Mouse (Mus musculus) CH12.LX (cell line): Measurements from ENCODE around the gene Rreb1. TPM values are rescaled to one million over a fixed set of nuclear protein-coding genes. Genes with fewer than 3 reads are reported as not detected.

Source experiments
- DNase-seq: peaks from one replicate; pipeline ENCODE4 v3.0.0-alpha.2; 2013; ENCODE audit errors: extremely low read depth
- H3K27ac ChIP-seq: 2 replicates; pipeline ENCODE4 v1.5.1; 2012; ENCODE audit warnings: low read depth, mild to moderate bottlenecking, control low read depth, moderate library complexity; ENCODE audit not compliant: insufficient read depth
- H3K27me3 ChIP-seq: replicated peaks from 2 replicates; pipeline ENCODE3; 2012; ENCODE audit warnings: inconsistent platforms
- H3K36me3 ChIP-seq, 2 experiments: replicated peaks in 1 of 2; 2 replicates each; pipeline versions ENCODE3 to v1.6.1; 2012; ENCODE audit warnings: inconsistent platforms in 1 of 2, low read length in 1 of 2, mild to moderate bottlenecking in 1 of 2, mixed read lengths in 1 of 2, moderate library complexity in 1 of 2; ENCODE audit not compliant: control insufficient read depth in 1 of 2, insufficient read depth in 1 of 2
- H3K4me1 ChIP-seq, 2 experiments: 2 replicates each; pipeline ENCODE4 v1.6.1; 2012; ENCODE audit warnings: inconsistent platforms in 1 of 2, moderate library complexity in 1 of 2; ENCODE audit not compliant: insufficient read depth in 2 of 2, control insufficient read depth in 1 of 2
- H3K4me2 ChIP-seq: 2 replicates; pipeline ENCODE4 v1.6.1; 2012; ENCODE audit warnings: low read depth, mild to moderate bottlenecking, control low read depth; ENCODE audit not compliant: poor library complexity, insufficient read depth, severe bottlenecking
- H3K4me3 ChIP-seq, 3 experiments: fragments of 150-350 bp in 1 of 3; sonication (generic) in 1 of 3; replicated peaks in 1 of 3; 2 replicates each; pipeline versions ENCODE3 to v1.5.1; 2011 to 2012; ENCODE audit warnings: low read depth in 2 of 3, low read length in 2 of 3, mild to moderate bottlenecking in 2 of 3, moderate library complexity in 2 of 3, control low read depth in 1 of 3, improper control_type of control experiment in 1 of 3, inconsistent platforms in 1 of 3, mixed read lengths in 1 of 3; ENCODE audit not compliant: poor library complexity in 1 of 3
- H3K79me2 ChIP-seq: replicated peaks from 2 replicates; pipeline ENCODE4 v1.6.1; 2012; ENCODE audit warnings: mild to moderate bottlenecking, moderate library complexity; ENCODE audit not compliant: control insufficient read depth, poor library complexity, insufficient read depth, severe bottlenecking; ENCODE audit errors: extremely low read depth
- H3K9ac ChIP-seq: 2 replicates; pipeline ENCODE4 v1.6.1; 2012; ENCODE audit warnings: low read depth, mild to moderate bottlenecking, control low read depth, moderate library complexity; ENCODE audit not compliant: insufficient read depth
- H3K9me3 ChIP-seq: replicated peaks from 2 replicates; pipeline ENCODE3; 2012; ENCODE audit warnings: low read length, inconsistent platforms, mixed read lengths
- BHLHE40 ChIP-seq: IDR thresholded peaks from 2 replicates; pipeline ENCODE4 v1.6.1; 2011; ENCODE audit warnings: mild to moderate bottlenecking, low read depth, low read length, improper control_type of control experiment
- CHD2 ChIP-seq: IDR thresholded peaks from 2 replicates; pipeline ENCODE4 v1.6.1; 2011; ENCODE audit warnings: low read length, improper control_type of control experiment
- CTCF ChIP-seq, 2 experiments: IDR thresholded peaks in 1 of 2; conservative IDR thresholded peaks in 1 of 2; 2 replicates each; pipeline ENCODE4 v1.5.1; 2011 to 2012; ENCODE audit warnings: low read depth in 2 of 2, low read length in 2 of 2, improper control_type of control experiment in 1 of 2, inconsistent platforms in 1 of 2, mild to moderate bottlenecking in 1 of 2, moderate library complexity in 1 of 2
- E2F4 ChIP-seq: IDR thresholded peaks from 2 replicates; pipeline ENCODE4 v1.6.1; 2011; ENCODE audit warnings: low read depth, low read length, improper control_type of control experiment; ENCODE audit not compliant: insufficient replicate concordance
- EP300 ChIP-seq: IDR thresholded peaks from 2 replicates; pipeline ENCODE4 v1.6.1; 2011; ENCODE audit warnings: low read length, improper control_type of control experiment
- ETS1 ChIP-seq: conservative IDR thresholded peaks from 2 replicates; pipeline ENCODE4 v1.6.1; 2012; ENCODE audit warnings: low read depth, mild to moderate bottlenecking, inconsistent platforms, low read length, improper control_type of control experiment, moderate library complexity
- IRF4 ChIP-seq: IDR thresholded peaks from 2 replicates; pipeline ENCODE4 v1.6.1; 2014; ENCODE audit warnings: low read depth, mild to moderate bottlenecking, inconsistent platforms, low read length, improper control_type of control experiment
- JUN ChIP-seq: IDR thresholded peaks from 2 replicates; pipeline ENCODE4 v1.6.1; 2011; ENCODE audit warnings: low read depth, mild to moderate bottlenecking, low read length, improper control_type of control experiment, moderate library complexity; ENCODE audit not compliant: insufficient read depth
- JUND ChIP-seq: conservative IDR thresholded peaks from 2 replicates; pipeline ENCODE4 v1.6.1; 2011; ENCODE audit warnings: low read depth, low read length, improper control_type of control experiment
- KAT2A ChIP-seq: IDR thresholded peaks from 2 replicates; pipeline ENCODE4 v1.6.1; 2012; ENCODE audit warnings: low read length, improper control_type of control experiment, inconsistent platforms; ENCODE audit not compliant: insufficient replicate concordance
- MAX ChIP-seq: IDR thresholded peaks from 2 replicates; pipeline ENCODE4 v1.6.1; 2011; ENCODE audit warnings: low read length, improper control_type of control experiment
- MAZ ChIP-seq: IDR thresholded peaks from 2 replicates; pipeline ENCODE4 v1.6.1; 2012; ENCODE audit warnings: low read depth, mild to moderate bottlenecking, inconsistent platforms, low read length, improper control_type of control experiment, moderate library complexity
- MEF2A ChIP-seq: IDR thresholded peaks from 2 replicates; pipeline ENCODE4 v1.6.1; 2014; ENCODE audit warnings: low read depth, mild to moderate bottlenecking, inconsistent platforms, low read length, improper control_type of control experiment, borderline replicate concordance
- MXI1 ChIP-seq: IDR thresholded peaks from 2 replicates; pipeline ENCODE4 v1.6.1; 2011; ENCODE audit warnings: mild to moderate bottlenecking, low read depth, low read length, improper control_type of control experiment
- NELFE ChIP-seq: IDR thresholded peaks from 2 replicates; pipeline ENCODE4 v1.6.1; 2011; ENCODE audit warnings: low read depth, low read length, improper control_type of control experiment
- POLR2AphosphoS2 ChIP-seq: IDR thresholded peaks from 2 replicates; pipeline ENCODE4 v1.6.1; 2011; ENCODE audit warnings: low read depth, low read length, improper control_type of control experiment
- TCF12 ChIP-seq: IDR thresholded peaks from 2 replicates; pipeline ENCODE4 v1.6.1; 2014; ENCODE audit warnings: low read depth, mild to moderate bottlenecking, inconsistent platforms, low read length, improper control_type of control experiment
- USF1 ChIP-seq: IDR thresholded peaks from 2 replicates; pipeline ENCODE4 v1.6.1; 2014; ENCODE audit warnings: low read depth, mild to moderate bottlenecking, inconsistent platforms, low read length, improper control_type of control experiment
- ZC3H11A ChIP-seq: IDR thresholded peaks from 2 replicates; pipeline ENCODE4 v1.6.1; 2012; ENCODE audit warnings: low read depth, mild to moderate bottlenecking, inconsistent platforms, low read length, improper control_type of control experiment
- ZKSCAN1 ChIP-seq: IDR thresholded peaks from 2 replicates; pipeline ENCODE4 v1.6.1; 2012; ENCODE audit warnings: low read depth, inconsistent platforms, low read length, improper control_type of control experiment, borderline replicate concordance
- dilution Hi-C: fragments of 300-500 bp; cut with MboI; formaldehyde crosslinking; loops from 2 replicates; pipeline ENCODE4 v1.14.3; 2020; ENCODE audit warnings: low sequenced_read_pairs; ENCODE audit not compliant: extremely low pct_unique_long_range_greater_than_20kb, extremely low pct_ligation_motif_present
- in situ Hi-C: fragments of 300-500 bp; cut with MboI; formaldehyde crosslinking; loops from 3 replicates; pipeline ENCODE4 v1.14.3; 2019; ENCODE audit warnings: low sequenced_read_pairs, low pct_ligation_motif_present, low pct_unique_long_range_greater_than_20kb, mixed read lengths
- polyA plus RNA-seq: library from polyadenylated mRNA; unstranded; fragments of >175 nt; gene quantifications from 2 replicates; pipeline ENCODE4 v1.2.1, GENCODE M21; 2012; ENCODE audit warnings: low read depth; ENCODE audit not compliant: insufficient read length
- total RNA-seq, 2 experiments: library from RNA; depleted of rRNA; stranded (reverse); fragments of 300-350 nt in 1 of 2; fragments of >200 nt in 1 of 2; gene quantifications; 2 replicates each; pipeline ENCODE4 v1.2.3; 2012 to 2014

The Rreb1 gene
- total and polyA plus RNA-seq, 3 experiments, result 1.0 to 10.2 (median 5.3) TPM

GRCm38 (mm10) chr13:37846507-37846906, 68.3 kb downstream of the Rreb1 start:
- H3K4me1 ChIP-seq, result peaks cover 15 to 71% of the 10 kb centered on the region in 2 experiments
- TF ChIP-seq CHD2 (no peak), ZKSCAN1 (no peak), JUND (no peak), TCF12 (no peak), ZC3H11A (no peak), E2F4 (no peak), EP300 (no peak), MXI1 (no peak), MAX (no peak), MEF2A (no peak), ETS1 (no peak), BHLHE40 (no peak), IRF4 (no peak), CTCF (conservative IDR thresholded peaks at IDR 0.05 in 1 of 2, IDR thresholded peaks at IDR 0.05 in 1 of 2; ENCODE audit: low read depth in 2 of 2, low read length in 2 of 2) (no peak), JUN (no peak), MAZ (no peak), NELFE (no peak)
- DNase-seq, result no peak
- H3K27ac ChIP-seq, result no peak overlapping the region
- no peaks in the 10 kb centered on the region for H3K9me3 ChIP-seq
- dilution Hi-C loops (no loop called here), in situ Hi-C loops (no loop called here)
- peaks cover 52% of the 10 kb centered on the region for H3K79me2 ChIP-seq
- no peak overlapping the region for H3K9ac ChIP-seq
- no peak overlapping the region for H3K4me2 ChIP-seq
- H3K4me3 ChIP-seq, result no peak overlapping the region
- H3K36me3 ChIP-seq, result peaks cover 3 to 28% of the 10 kb centered on the region in 2 experiments
- H3K27me3 ChIP-seq, result no peaks in the 10 kb centered on the region

DNA sequence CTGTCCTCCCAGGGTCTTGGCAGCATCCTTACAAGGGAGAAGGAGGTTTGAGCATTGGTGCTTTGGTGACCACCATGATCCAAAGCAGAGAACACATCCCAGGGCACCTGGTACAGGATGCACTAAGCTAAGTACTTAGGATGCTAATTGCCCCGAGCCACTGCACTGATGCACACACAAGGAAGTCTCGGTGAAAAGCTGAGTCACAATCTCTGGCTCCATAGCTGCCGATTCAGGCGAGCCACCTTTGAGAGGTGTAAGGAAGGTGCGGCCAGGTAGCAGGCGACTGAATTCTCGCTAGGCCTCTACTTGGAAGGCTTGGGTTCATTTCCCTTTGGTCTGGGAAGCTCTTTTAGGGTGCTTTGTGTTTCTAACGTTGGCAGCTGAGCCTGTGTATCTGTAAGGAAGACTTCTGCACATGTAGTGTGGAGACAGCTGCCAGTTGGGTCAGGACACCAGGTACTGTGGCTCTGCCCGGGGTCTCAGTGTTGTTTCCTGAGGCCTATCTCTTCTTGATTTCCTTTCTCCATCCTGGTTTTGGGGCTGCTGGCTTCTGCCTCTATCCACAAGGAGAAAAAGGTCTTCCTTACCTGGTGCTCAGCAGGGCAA, 68.9 kb downstream of the Rreb1 start:
- no peak overlapping the region for H3K4me2 ChIP-seq
- H3K27ac ChIP-seq, result no peak overlapping the region
- no peaks in the 10 kb centered on the region for H3K27me3 ChIP-seq
- peaks cover 54% of the 10 kb centered on the region for H3K79me2 ChIP-seq
- H3K9me3 ChIP-seq, result no peaks in the 10 kb centered on the region
- peaks cover 19 to 77% of the 10 kb centered on the region in 2 experiments for H3K4me1 ChIP-seq
- in situ Hi-C loops (no loop called here), dilution Hi-C loops (no loop called here)
- no peak overlapping the region for H3K4me3 ChIP-seq
- no peak for DNase-seq
- TF ChIP-seq MEF2A, result no peak
- TF ChIP-seq POLR2AphosphoS2, result no peak
- no peak for TF ChIP-seq USF1
- no peak for TF ChIP-seq KAT2A
- H3K36me3 ChIP-seq, result peaks cover 0 to 24% of the 10 kb centered on the region in 2 experiments
- no peak overlapping the region for H3K9ac ChIP-seq
